Mouse (Mus musculus): ENCODE results near the gene Ppp6r3. TPM values are rescaled to one million over a fixed set of nuclear protein-coding genes. Genes with fewer than 3 reads are reported as not detected.

Ppp6r3 gene
- polyA plus RNA-seq (2015; fragmentation: Nextera tagmentation; extraction: Ambion mirVana), result 22.8 and 26.5 TPM in 2 replicates

GRCm38 (mm10) chr19:3575632-3576384, at the start of gene Ppp6r3:
Gene Ppp6r3, minus strand, starts transcription at chr19:3575749.

GRCm38 (mm10) chr19:3414268-3414733, 161.2 kb downstream of the Ppp6r3 start, which contains the start of gene Gal:
Gene Gal, minus strand, starts transcription at chr19:3414544.

Other genes starting within 250 kb of the Ppp6r3 start
- gene Tesmin, start 186.9 kb downstream of the Ppp6r3 start, polyA plus RNA-seq (2015; fragmentation: Nextera tagmentation; extraction: Ambion mirVana), result 0.28 and 0.44 TPM in 2 replicates
- 0.22 and 0.50 TPM in 2 replicates for gene Gal, start 161.2 kb downstream of the Ppp6r3 start, polyA plus RNA-seq (2015; fragmentation: Nextera tagmentation; extraction: Ambion mirVana)
- 2.0 and 2.1 TPM in 2 replicates for gene Lrp5, start 110.8 kb upstream of the Ppp6r3 start, polyA plus RNA-seq (2015; fragmentation: Nextera tagmentation; extraction: Ambion mirVana)
- gene 1810055G02Rik, start 132.5 kb upstream of the Ppp6r3 start, polyA plus RNA-seq (2015; fragmentation: Nextera tagmentation; extraction: Ambion mirVana), result 37.1 and 48.3 TPM in 2 replicates
- gene Kmt5b, start 191.7 kb upstream of the Ppp6r3 start, polyA plus RNA-seq (2015; fragmentation: Nextera tagmentation; extraction: Ambion mirVana), result 14.4 and 15.2 TPM in 2 replicates

All from urinary bladder, postnatal 0 days (tissue).